Mouse (Mus musculus) cerebellum, adult 2 months (tissue): ENCODE results near the gene Fscn3.

Experiments
- CTCF ChIP-seq: fragments of 200-500 bp; IDR thresholded peaks from 2 replicates; pipeline ENCODE4 v1.5.1; 2011; ENCODE audit warnings: low read depth, mild to moderate bottlenecking, control low read depth, low read length, moderate library complexity, borderline replicate concordance; ENCODE audit not compliant: insufficient read depth
- POLR2A ChIP-seq: fragments of 200-500 bp; IDR thresholded peaks from 2 replicates; pipeline ENCODE4 v1.6.1; 2011; ENCODE audit warnings: low read length, control low read depth, borderline replicate concordance; ENCODE audit not compliant: insufficient read depth

DNA sequence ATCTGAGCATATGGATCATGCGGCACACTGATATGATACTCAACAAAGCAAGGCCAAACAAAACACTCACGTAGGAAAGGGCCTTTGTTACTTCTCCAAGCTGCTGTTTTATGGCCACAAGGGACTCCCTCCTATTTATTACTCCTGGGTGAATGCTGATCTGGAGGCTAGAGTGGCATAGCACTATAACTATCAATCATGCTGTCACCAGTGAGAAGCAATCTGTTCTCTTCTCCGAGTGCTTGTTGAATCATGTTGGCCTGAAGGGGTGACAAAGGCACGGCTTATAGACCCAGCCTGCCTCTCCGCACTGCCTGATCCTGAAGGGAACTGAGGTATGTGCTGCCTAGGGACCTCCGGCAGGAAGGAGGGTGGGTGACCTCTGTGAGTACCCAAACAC lies 37.0 kb downstream of the Fscn3 start:
- TF ChIP-seq POLR2A = no peak
- TF ChIP-seq CTCF = no peak
